Mouse (Mus musculus) kidney, adult 2 months (tissue): ENCODE data around the gene Nagpa. TPM values are rescaled to one million over a fixed set of nuclear protein-coding genes. Genes with fewer than 3 reads are reported as not detected.

ENCODE experiments used
- DNase-seq: peaks from one replicate; pipeline ENCODE4 v3.0.0; 2021
- H3K27ac ChIP-seq: fragments of 200-500 bp; 2 replicates; pipeline ENCODE4 v1.5.1; 2012; ENCODE audit warnings: low read depth, low read length, control low read depth, inconsistent platforms; ENCODE audit not compliant: insufficient read depth
- H3K27me3 ChIP-seq: fragments of 200-500 bp; replicated peaks from 2 replicates; pipeline ENCODE4 v1.6.1; 2012; ENCODE audit warnings: mild to moderate bottlenecking, moderate library complexity, low read length, inconsistent platforms; ENCODE audit not compliant: control insufficient read depth, insufficient read depth
- H3K36me3 ChIP-seq: fragments of 200-500 bp; 2 replicates; pipeline ENCODE4 v1.6.1; 2012; ENCODE audit warnings: mild to moderate bottlenecking, moderate library complexity, low read length, inconsistent platforms; ENCODE audit not compliant: control insufficient read depth, insufficient read depth
- H3K4me1 ChIP-seq: fragments of 200-500 bp; 2 replicates; pipeline ENCODE4 v1.6.1; 2011; ENCODE audit warnings: low read length; ENCODE audit not compliant: control insufficient read depth, insufficient read depth
- H3K4me3 ChIP-seq: fragments of 200-500 bp; 2 replicates; pipeline ENCODE4 v1.5.1; 2011; ENCODE audit warnings: mild to moderate bottlenecking, low read depth, low read length, control low read depth; ENCODE audit not compliant: insufficient read depth
- CTCF ChIP-seq: fragments of 200-500 bp; conservative IDR thresholded peaks from 2 replicates; pipeline ENCODE4 v1.5.1; 2011; ENCODE audit warnings: low read depth, mild to moderate bottlenecking, control low read depth, low read length, moderate library complexity, mixed read lengths; ENCODE audit not compliant: insufficient read depth, insufficient read length
- POLR2A ChIP-seq: fragments of 200-500 bp; IDR thresholded peaks from one replicate; pipeline ENCODE4 v1.6.1; 2011; ENCODE audit warnings: low read depth, low read length, control low read depth
- WGBS: fragments of 180-500 bp; shearing (Covaris S2); methylation state at CpG from one replicate; pipeline ENCODE4 v1.1.7; 2018; 5-methylcytosine and 5-hydroxymethylcytosine counted together
- polyA plus RNA-seq: library from polyadenylated mRNA; depleted of rRNA; stranded (reverse); fragments of >200 nt; gene quantifications from 2 replicates; pipeline ENCODE4 v1.2.3, GENCODE M21; 2012

The Nagpa gene
- polyA plus RNA-seq, 1 experiment: 30.5 TPM

DNA sequence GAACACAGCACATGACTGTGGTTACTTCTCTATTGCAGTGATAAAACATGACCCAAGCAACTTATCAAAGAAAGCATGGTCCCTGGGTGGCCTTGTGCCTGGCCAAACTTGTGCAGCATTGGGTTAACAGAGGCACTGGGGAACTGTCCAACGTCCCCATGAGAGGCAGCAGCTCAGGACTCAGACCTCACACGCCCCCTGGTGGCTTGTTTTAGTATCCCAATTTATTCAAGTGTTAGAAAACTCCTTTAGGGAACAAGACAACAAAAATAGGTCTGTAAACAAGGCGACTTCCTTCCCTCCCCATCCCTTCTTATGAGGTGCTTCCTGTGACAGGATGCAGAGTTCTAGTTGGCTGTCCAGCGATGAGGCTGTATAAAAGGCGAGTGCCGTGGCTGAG, 8.7 kb downstream of the Nagpa start:
- H3K27me3 ChIP-seq: no peaks in the 10 kb centered on the region
- H3K27ac ChIP-seq: no peak overlapping the region
- TF ChIP-seq POLR2A (no peak), CTCF (peak; percentile 65)
- no peak overlapping the region for H3K4me3 ChIP-seq
- DNase-seq: peak; percentile 86
- H3K36me3 ChIP-seq: no peaks in the 10 kb centered on the region
- no peaks in the 10 kb centered on the region for H3K4me1 ChIP-seq
- WGBS: 28% methylated on average over 6 of the region's 6 CpGs

DNA sequence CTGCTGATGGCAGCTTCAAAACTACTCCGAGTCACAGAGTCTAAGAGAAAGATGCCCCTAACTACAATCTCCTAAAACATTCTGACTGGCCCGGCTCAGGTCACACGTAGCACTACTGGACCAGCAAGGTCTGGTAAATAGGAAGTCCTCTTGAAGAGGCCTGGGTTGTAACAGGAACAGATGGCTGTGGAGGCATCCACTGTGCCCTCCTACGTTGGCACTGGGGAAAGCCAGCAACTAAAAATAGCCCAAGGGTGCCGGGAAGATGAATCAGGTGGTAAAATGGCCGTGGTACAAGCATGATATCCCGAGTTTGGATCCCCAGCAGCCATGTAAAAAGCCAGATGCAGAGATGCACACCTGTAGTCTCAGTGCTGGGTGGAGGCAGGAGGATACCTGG, 17.6 kb downstream of the Nagpa start:
- Histone ChIP-seq H3K36me3 (no peaks in the 10 kb centered on the region), H3K4me1 (no peaks in the 10 kb centered on the region), H3K27me3 (no peaks in the 10 kb centered on the region), H3K4me3 (no peak overlapping the region), H3K27ac (no peak overlapping the region)
- no peak for DNase-seq
- 66% methylated on average over 7 of the region's 7 CpGs for WGBS
- no peak for TF ChIP-seq CTCF

DNA sequence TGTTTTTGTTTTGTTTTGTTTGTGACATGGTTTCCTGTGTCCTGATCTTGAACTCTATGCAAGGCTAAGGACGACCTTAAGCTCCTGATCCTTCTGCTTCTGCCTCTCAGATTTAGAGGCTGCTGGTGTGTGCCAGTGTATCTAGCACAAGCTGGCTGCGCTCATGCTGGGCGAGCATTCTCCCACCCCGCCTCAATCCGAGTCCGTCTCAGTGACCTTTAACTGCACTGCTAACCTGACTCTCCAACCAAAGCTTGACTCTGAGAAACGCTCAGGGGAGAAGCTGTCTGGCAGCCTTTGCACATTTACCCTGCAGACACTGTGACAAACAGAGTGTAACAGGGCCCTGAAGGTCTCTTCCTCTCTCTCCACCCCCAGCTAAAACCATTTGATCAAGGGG, 18.1 kb downstream of the Nagpa start:
- Histone ChIP-seq H3K27me3 (no peaks in the 10 kb centered on the region), H3K36me3 (no peaks in the 10 kb centered on the region), H3K27ac (peak overlapping the region; percentile 14; the same call in 1 of the 2 replicates), H3K4me1 (no peaks in the 10 kb centered on the region), H3K4me3 (no peak overlapping the region)
- 17% methylated on average over 7 of the region's 7 CpGs for WGBS
- TF ChIP-seq POLR2A (no peak), CTCF (no peak)
- peak; percentile 48 for DNase-seq

GRCm38 (mm10) chr16:5184956-5185355, 18.9 kb downstream of the Nagpa start:
- Histone ChIP-seq H3K36me3 (no peaks in the 10 kb centered on the region), H3K4me1 (no peaks in the 10 kb centered on the region), H3K4me3 (no peak overlapping the region), H3K27ac (0 out of 2 replicates have a peak overlapping the region, but pooled peaks have one; percentile 8), H3K27me3 (no peaks in the 10 kb centered on the region)
- no peak for DNase-seq
- WGBS: 81% methylated on average over 5 of the region's 5 CpGs
- no peak for TF ChIP-seq POLR2A
- no peak for TF ChIP-seq CTCF

GRCm38 (mm10) chr16:5184101-5184500, 19.7 kb downstream of the Nagpa start:
- no peaks in the 10 kb centered on the region for H3K36me3 ChIP-seq
- WGBS: 53% methylated on average over 8 of the region's 8 CpGs
- H3K27ac ChIP-seq: no peak overlapping the region
- TF ChIP-seq POLR2A (no peak), CTCF (no peak)
- H3K4me3 ChIP-seq: no peak overlapping the region
- no peaks in the 10 kb centered on the region for H3K27me3 ChIP-seq
- DNase-seq: no peak
- H3K4me1 ChIP-seq: no peaks in the 10 kb centered on the region

DNA sequence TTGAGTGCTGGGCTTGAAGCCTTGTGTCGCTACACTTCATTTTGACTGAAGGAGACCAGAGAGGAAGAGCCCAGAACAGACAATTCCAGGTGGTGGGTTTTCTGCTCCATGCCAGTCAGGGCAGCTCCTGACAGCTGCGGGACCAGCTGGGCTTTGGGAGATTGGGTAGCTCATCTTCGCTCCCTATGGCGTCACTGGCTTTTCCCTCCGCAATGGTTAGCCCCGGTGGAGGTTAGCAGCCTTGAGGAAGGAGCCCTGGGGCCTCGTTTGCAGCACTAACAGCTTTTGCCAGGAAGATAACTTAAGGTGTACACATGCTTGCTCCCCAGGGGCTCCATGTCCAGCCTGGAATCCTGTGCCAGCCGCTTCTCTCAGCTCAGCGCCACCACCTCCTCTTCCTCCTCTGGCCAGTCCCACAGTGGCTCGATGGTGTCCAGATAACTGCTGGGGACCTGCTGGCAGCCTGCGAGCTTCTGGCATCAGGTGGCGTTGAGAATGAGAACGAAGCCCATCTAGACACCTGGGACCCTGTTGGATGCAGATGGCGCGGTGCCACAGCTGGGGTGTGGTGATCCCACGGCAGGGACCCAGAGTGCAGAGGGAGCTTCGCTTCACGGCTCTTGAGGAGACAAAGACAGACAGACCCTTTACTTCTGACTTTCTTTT, 20.4 kb downstream of the Nagpa start:
- no peak for TF ChIP-seq POLR2A
- no peak for TF ChIP-seq CTCF
- no peak overlapping the region for H3K4me3 ChIP-seq
- no peak for DNase-seq
- H3K27me3 ChIP-seq: no peaks in the 10 kb centered on the region
- 84% methylated on average over 18 of the region's 18 CpGs for WGBS
- H3K27ac ChIP-seq: no peak overlapping the region
- H3K4me1 ChIP-seq: no peaks in the 10 kb centered on the region
- no peaks in the 10 kb centered on the region for H3K36me3 ChIP-seq

GRCm38 (mm10) chr16:5172636-5173035, 31.2 kb downstream of the Nagpa start:
- H3K4me3 ChIP-seq: no peak overlapping the region

More at GRCm38 (mm10) chr16:5172636-5173035, 31.2 kb downstream of the Nagpa start:
- TF ChIP-seq CTCF (no peak), POLR2A (no peak)
- no peaks in the 10 kb centered on the region for H3K36me3 ChIP-seq
- H3K27me3 ChIP-seq: no peaks in the 10 kb centered on the region
- no peaks in the 10 kb centered on the region for H3K4me1 ChIP-seq
- H3K27ac ChIP-seq: no peak overlapping the region
- 85% methylated on average over 6 of the region's 6 CpGs for WGBS
- no peak for DNase-seq
